Mouse (Mus musculus): ENCODE results near the gene Slc20a1. TPM values are rescaled to one million over a fixed set of nuclear protein-coding genes. Genes with fewer than 3 reads are reported as not detected.

Slc20a1 gene
- 19.1 and 24.3 TPM in 2 replicates for total RNA-seq (2021)
- long read RNA-seq, experiment 1, transcript Slc20a1-201 (11 exons, 3,316 nt): major isoform, 5 of 7 reads
- long read RNA-seq, experiment 1, partial matches to known transcripts: 0 of 7 reads
- long read RNA-seq, experiment 1, other reads (novel, unspliced or antisense): 2 of 7 reads
- long read RNA-seq, experiment 2, partial matches to known transcripts: 10 of 12 reads
- long read RNA-seq, experiment 2, other reads (novel, unspliced or antisense): 0 of 12 reads

- peak; percentile 100 for DNase-seq
These were observed at the start of gene Slc20a1 for GRCm38 (mm10) chr2:129198436-129199327. Gene Slc20a1, plus strand, starts transcription at chr2:129198764.

GRCm38 (mm10) chr2:129148836-129149235, 49.7 kb upstream of the Slc20a1 start:
- no peak for DNase-seq

- no peak for DNase-seq
These were observed 48.2 kb upstream of the Slc20a1 start for GRCm38 (mm10) chr2:129150386-129150785.

GRCm38 (mm10) chr2:129151111-129151510, 47.5 kb upstream of the Slc20a1 start:
- no peak for DNase-seq

- DNase-seq: peak; percentile 28
These were observed 45.8 kb upstream of the Slc20a1 start for GRCm38 (mm10) chr2:129152751-129153150.

- no peak for DNase-seq
These were observed 33.7 kb upstream of the Slc20a1 start for GRCm38 (mm10) chr2:129164815-129165214.

- no peak for DNase-seq
These were observed 31.8 kb upstream of the Slc20a1 start for GRCm38 (mm10) chr2:129166466-129167463.

- no peak for DNase-seq
These were observed 25.2 kb upstream of the Slc20a1 start for GRCm38 (mm10) chr2:129173386-129173785.

GRCm38 (mm10) chr2:129174474-129174873, 24.1 kb upstream of the Slc20a1 start:
- peak; percentile 68 for DNase-seq

- no peak for DNase-seq
These were observed 22.9 kb upstream of the Slc20a1 start for GRCm38 (mm10) chr2:129175636-129176035.

- DNase-seq: no peak
These were observed 21.7 kb upstream of the Slc20a1 start for GRCm38 (mm10) chr2:129176676-129177420.

- DNase-seq: no peak
These were observed 20.9 kb upstream of the Slc20a1 start for GRCm38 (mm10) chr2:129177661-129178060.

GRCm38 (mm10) chr2:129178182-129178908, 20.2 kb upstream of the Slc20a1 start:
- DNase-seq: no peak

- DNase-seq: peak; percentile 12
These were observed 18.4 kb upstream of the Slc20a1 start for GRCm38 (mm10) chr2:129179946-129180853.

GRCm38 (mm10) chr2:129181509-129181908, 17.1 kb upstream of the Slc20a1 start:
- no peak for DNase-seq

- DNase-seq: no peak
These were observed 16.2 kb upstream of the Slc20a1 start for GRCm38 (mm10) chr2:129182412-129182811.

GRCm38 (mm10) chr2:129183561-129184031, 15.0 kb upstream of the Slc20a1 start:
- DNase-seq: peak; percentile 13

- DNase-seq: no peak
These were observed 13.7 kb upstream of the Slc20a1 start for GRCm38 (mm10) chr2:129184853-129185252.

GRCm38 (mm10) chr2:129185611-129186290, 12.8 kb upstream of the Slc20a1 start:
- DNase-seq: no peak
